Mouse (Mus musculus) central nervous system, embryonic 11.5 days (tissue): ENCODE results near the gene Gm21244. TPM values are rescaled to one million over a fixed set of nuclear protein-coding genes. Genes with fewer than 3 reads are reported as not detected.

Experiments used
- polyA plus RNA-seq: library from polyadenylated mRNA; depleted of rRNA; stranded (reverse); fragments of >200 nt; gene quantifications from 2 replicates; pipeline ENCODE4 v1.2.3, GENCODE M21; 2012; rRNA removed

The Gm21244 gene
- not detected in 2 replicates for polyA plus RNA-seq

GRCm38 (mm10) chrY:7169193-7169592, at the start of gene Gm21244:
Gene Gm21244, minus strand, starts transcription at chrY:7169293.

Other genes with a start within 250 kb of the Gm21244 start
- not detected in 2 replicates for gene Gm28998, start 84.5 kb upstream of the Gm21244 start, polyA plus RNA-seq
- gene Gm21788, start 235.7 kb upstream of the Gm21244 start, polyA plus RNA-seq: not detected in 2 replicates